Mouse (Mus musculus) retina, embryonic 14.5 days (tissue): Measurements from ENCODE around the gene Aurkc.
"Not testable (repeated sequence)": the region's sequence is repeated elsewhere in the genome, so short reads cannot be mapped to it uniquely, and the experiment has no call there.

ENCODE experiments used
- DNase-seq: peaks from one replicate; pipeline ENCODE4 v3.0.0-alpha.2; 2015; ENCODE audit warnings: low spot score

Gene Aurkc

DNA sequence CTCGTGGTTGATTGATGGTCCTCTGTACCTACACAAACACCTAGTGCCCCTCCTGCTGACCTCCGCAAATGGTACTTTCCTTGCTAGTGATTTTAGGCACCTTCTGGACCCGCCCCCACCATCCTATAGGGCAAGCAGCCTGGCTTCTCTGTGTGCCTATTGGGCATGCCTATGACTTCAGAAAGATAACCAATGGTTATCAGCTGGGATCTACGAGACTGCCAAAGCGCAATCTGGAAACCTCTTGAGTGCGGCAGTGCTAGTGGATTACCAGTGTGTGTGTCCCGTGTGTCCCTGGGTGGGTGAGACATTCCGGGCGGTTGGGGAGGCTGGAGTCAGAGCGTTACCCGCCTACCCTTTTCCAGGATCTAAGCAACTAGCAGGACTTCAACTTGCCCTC lies at the start of gene Aurkc:
Gene Aurkc, plus strand, starts transcription at position 50 of the 400 bp plus-strand sequence.
- not testable (repeated sequence) for DNase-seq

DNA sequence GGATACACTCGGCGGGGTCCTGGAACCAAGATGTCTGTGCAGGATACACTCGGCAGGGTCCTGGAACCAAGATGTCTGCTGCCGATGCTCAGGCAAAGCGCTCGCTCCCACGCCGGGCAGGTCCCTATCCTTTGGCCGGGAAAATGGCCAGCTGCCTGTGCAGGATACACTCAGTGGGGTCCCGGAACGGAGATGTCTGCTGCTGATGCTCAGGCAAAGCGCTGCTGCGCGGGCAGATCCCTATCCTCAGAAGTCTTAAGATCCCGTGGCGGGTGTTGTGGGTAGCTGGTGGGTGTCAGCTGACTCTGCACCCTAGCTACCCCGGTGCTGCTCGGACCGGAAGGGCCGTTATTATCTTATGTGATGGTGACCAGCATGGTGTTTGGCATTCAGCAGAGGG lies 47.0 kb upstream of the Aurkc start:
- not testable (repeated sequence) for DNase-seq

DNA sequence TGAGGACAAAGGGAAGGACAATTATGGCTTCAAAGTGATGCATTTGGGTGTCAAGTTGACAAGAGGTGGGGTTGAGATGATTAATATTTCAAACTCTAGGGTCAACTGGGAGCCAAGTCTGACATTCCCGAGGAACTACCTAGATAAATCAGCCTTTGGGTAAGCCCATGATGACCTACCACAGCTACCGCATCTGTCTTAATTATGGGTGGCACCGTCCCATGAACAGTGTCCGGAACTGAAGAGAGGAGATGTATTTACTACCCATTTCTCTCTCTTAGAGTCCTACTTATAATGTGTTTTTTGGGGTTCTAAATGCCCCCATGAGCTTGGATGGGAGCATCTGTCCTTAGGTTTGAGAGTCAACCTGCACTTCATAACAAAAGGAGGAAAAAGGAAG lies 38.5 kb upstream of the Aurkc start:
- no peak for DNase-seq

DNA sequence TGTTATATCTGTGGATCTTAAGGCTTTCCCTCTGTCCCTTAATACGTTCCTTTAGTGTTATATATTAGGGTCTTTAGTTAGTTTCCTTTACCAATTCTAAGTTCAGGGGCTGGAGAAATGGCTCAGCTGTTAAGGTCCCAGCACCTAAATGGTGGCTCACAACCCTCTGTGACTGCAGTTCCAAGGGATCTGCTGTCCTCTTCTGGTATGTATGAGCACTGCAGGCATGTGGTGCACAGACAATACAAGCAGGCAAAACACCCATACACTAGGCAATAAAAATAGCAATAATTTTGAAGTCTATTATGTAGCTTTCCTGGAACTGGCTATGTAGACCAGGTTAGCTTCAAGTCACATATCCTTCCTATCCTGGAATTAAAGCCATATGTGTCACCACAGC lies 36.5 kb upstream of the Aurkc start:
- DNase-seq, result no peak

DNA sequence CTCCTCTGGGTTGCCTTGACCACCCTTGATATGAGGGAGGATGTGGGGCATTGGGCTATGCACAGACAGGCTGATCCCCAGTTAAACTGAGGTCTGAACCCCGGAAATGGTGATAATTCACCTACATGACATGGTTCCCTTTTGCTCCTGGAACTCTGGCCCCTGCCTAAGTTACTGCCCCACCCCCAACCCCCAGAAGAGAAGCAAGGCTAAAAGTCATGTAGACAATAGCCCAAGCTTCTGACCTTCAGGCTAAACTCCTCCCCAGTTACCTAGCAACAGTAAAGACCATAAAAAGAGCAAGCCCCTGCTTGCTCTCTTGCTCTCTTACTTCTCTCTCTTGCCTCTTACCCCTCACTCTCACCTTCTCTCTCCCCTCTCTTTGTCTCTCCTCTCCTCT lies 21.5 kb upstream of the Aurkc start:
- DNase-seq, result no peak

DNA sequence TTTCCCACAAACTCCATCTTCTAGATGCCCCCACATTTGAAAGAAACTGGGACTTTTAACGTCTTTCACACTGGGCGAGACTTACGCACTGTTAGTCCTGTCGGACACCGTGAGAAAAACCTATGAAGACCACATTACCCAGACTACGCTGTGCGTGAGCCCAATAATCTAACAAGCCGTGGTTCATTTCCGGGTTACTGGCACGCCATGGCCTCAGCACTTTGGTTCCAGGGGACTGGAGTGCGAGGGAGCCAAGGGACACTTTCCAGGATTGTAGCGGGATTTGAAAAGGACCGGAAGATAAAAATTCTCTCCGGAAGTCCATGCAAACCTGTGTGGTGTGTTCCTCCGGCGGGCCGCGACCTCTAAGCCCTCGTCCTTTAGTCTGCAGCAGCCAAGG lies 18.2 kb upstream of the Aurkc start:
- DNase-seq, result no peak

DNA sequence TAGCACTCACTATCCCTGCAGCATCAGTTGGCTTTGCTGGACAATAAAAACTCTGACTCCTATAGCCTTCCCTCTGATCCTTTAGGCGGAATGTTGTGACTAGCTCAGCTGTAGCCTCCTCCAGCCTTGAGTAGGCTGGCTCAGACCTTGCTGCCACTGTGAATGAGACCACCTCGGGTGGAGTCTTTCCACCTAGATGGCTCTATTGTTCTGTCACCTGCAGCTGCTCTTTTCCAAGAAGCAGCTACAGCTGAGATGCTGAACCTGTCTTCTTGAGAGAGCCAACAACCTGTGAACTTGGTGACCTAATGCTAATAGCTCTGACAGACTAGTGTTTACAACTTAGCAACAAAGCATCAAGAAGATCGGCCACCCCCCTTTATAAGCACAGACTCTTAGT lies 3.8 kb downstream of the Aurkc start:
- not testable (repeated sequence) for DNase-seq

DNA sequence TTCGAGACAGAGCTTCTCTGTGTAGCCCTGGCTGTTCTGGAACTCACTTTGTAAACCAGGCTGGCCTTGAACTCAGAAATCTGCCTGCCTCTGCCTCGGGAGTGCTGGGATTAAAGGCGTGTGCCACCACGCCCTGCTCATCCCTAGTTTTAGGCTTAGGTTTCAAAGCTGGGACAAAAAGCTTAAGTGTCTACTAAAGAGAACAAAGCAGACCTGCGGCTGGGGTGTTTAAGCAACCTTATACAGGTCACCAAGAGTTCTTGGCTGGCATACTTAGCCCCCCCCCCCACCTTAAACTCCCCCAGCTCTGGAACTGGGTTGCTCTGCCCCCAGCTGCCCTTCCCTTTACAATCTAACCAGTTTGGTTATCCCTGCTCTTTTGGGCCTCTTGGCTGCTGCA lies 10.3 kb downstream of the Aurkc start:
- not testable (repeated sequence) for DNase-seq

DNA sequence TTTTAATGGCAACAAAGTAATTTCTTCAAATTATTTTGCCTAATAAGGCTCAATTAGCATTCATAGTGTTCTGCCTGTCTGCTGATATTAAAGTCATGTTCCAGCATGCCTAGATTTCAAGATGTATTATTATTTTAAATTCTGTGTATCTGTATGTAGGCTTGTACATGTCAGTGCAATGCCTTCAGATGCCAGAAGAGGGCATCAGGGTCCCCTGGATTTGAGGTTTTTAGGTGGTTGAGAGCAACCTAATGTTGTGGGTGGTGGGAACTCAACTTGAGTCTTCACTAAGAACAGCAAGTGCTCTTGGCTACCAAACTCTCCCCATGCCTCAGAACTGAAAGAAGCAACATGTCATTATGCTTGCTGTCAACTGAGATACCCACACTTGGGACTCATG lies 32.3 kb downstream of the Aurkc start:
- DNase-seq, result no peak

DNA sequence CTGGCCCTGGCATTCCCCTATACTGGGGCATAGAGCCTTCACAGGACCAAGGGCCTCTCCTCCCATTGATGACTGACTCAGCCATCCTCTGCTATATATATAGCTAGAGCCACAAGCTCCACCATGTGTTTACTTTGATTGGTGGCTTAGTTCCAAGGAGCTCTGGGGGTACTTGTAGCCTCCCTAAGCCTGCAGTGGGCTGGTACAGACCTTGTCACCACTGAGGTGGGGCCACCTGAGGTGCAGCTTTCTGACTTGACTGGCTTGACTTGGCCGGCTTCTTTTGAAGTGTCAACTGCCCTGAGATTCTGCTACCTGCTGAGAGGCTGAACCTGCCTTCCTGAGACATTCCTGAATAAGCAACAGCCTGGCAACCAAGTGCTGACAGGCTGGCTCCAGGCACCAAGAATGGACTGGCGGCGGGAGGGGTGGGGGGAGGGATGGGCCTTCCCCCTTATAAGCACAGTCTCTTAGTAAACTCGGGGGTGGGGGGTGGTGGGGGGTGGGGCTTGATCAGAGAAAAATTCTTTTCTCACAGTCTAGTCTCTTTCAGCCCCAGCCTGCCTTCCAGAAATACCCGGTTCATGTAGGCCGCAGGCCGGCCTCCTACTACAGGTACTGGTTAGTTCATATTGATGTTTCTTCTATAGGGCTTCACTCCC lies 54.7 kb downstream of the Aurkc start:
- not testable (repeated sequence) for DNase-seq
